Mouse (Mus musculus) urinary bladder, postnatal 25 days (tissue): ENCODE data around the gene Otub2.

Experiments
- DNase-seq: peaks from one replicate; pipeline ENCODE4 v3.0.0; 2022; ENCODE audit warnings: low spot score

Otub2 gene

GRCm38 (mm10) chr12:103388505-103389347, at the start of gene Otub2:
Gene Otub2, plus strand, starts transcription at chr12:103388682.
- peak; percentile 91 for DNase-seq

- DNase-seq = no peak
Observed at GRCm38 (mm10) chr12:103341212-103341611, 47.3 kb upstream of the Otub2 start.

- DNase-seq = no peak
Observed at GRCm38 (mm10) chr12:103343456-103343855, 45.0 kb upstream of the Otub2 start.

- no peak for DNase-seq
Observed at GRCm38 (mm10) chr12:103344934-103345333, 43.5 kb upstream of the Otub2 start.

- no peak for DNase-seq
Observed at GRCm38 (mm10) chr12:103346945-103347344, 41.5 kb upstream of the Otub2 start.

GRCm38 (mm10) chr12:103347406-103347805, 41.1 kb upstream of the Otub2 start:
- DNase-seq = no peak

- peak; percentile 80 for DNase-seq
Observed at GRCm38 (mm10) chr12:103348506-103348905, 40.0 kb upstream of the Otub2 start.

GRCm38 (mm10) chr12:103352735-103353134, 35.7 kb upstream of the Otub2 start:
- no peak for DNase-seq

GRCm38 (mm10) chr12:103353538-103353937, 34.9 kb upstream of the Otub2 start:
- no peak for DNase-seq

GRCm38 (mm10) chr12:103355746-103356414, 32.6 kb upstream of the Otub2 start, which contains the start of gene Asb2:
Gene Asb2, minus strand, starts transcription at chr12:103356001.
- DNase-seq = no peak

GRCm38 (mm10) chr12:103356415-103356748, 32.1 kb upstream of the Otub2 start:
- DNase-seq = no peak

GRCm38 (mm10) chr12:103358216-103358615, 30.3 kb upstream of the Otub2 start:
- no peak for DNase-seq

GRCm38 (mm10) chr12:103358951-103359801, 29.3 kb upstream of the Otub2 start:
- no peak for DNase-seq

GRCm38 (mm10) chr12:103360812-103361211, 27.7 kb upstream of the Otub2 start:
- no peak for DNase-seq

- DNase-seq = no peak
Observed at GRCm38 (mm10) chr12:103361539-103362307, 26.8 kb upstream of the Otub2 start.

- no peak for DNase-seq
Observed at GRCm38 (mm10) chr12:103362336-103362735, 26.1 kb upstream of the Otub2 start.

- no peak for DNase-seq
Observed at GRCm38 (mm10) chr12:103367171-103367570, 21.3 kb upstream of the Otub2 start.

- peak; percentile 64 for DNase-seq
Observed at GRCm38 (mm10) chr12:103367620-103368325, 20.7 kb upstream of the Otub2 start.

GRCm38 (mm10) chr12:103368326-103368669, 20.2 kb upstream of the Otub2 start:
- DNase-seq = no peak

- DNase-seq = no peak
Observed at GRCm38 (mm10) chr12:103368777-103369176, 19.7 kb upstream of the Otub2 start.

- DNase-seq = no peak
Observed at GRCm38 (mm10) chr12:103370861-103371260, 17.6 kb upstream of the Otub2 start.
